18 mouse cellular contexts compared by ENCODE assay signal in genomic region chr13:24634346-24635120, GRCm38 (mm10). TPM values are rescaled to one million over a fixed set of nuclear protein-coding genes. Genes with fewer than 3 reads are reported as not detected.
DNase-seq lines count a peak whose midpoint lies in the region; ATAC-seq and TF ChIP-seq lines count a peak whose summit lies in the region.
"Had no signal": no experiment of that assay in that cellular context is flagged by ENCODE, and none has a peak within 500 bp of the region (broad histone marks: within the 10 kb centered on the region; RNA-seq: fewer than 3 reads in every experiment).

No protein-coding gene starts in this region.

- H3K27ac ChIP-seq in midbrain, embryonic 11.5 days (ENCODE audit: low read depth, low read length), result no peak overlapping the region
- H3K27ac ChIP-seq in midbrain, embryonic 14.5 days (replicated peaks; ENCODE audit: low read depth, low read length), result no peak overlapping the region
- no peak overlapping the region for H3K27ac ChIP-seq in CH12.LX (ENCODE audit: insufficient read depth, low read depth)
- no peak overlapping the region for H3K27ac ChIP-seq in kidney, embryonic 16.5 days (ENCODE audit: low read length)
- H3K27ac ChIP-seq: heart, embryonic 13.5 days; hindbrain, embryonic 12.5 days; midbrain, embryonic 12.5 days had no signal

- H3K4me1 ChIP-seq in midbrain, embryonic 11.5 days (ENCODE audit: control insufficient read depth, insufficient read depth, low read length), result peaks cover 11% of the 10 kb centered on the region; the same call in 1 of the 2 replicates
- H3K4me1 ChIP-seq in midbrain, embryonic 14.5 days (ENCODE audit: control insufficient read depth, insufficient read depth, low read length), result peaks cover 19% of the 10 kb centered on the region
- peaks cover 33 to 83% of the 10 kb centered on the region in 2 experiments for H3K4me1 ChIP-seq in CH12.LX (ENCODE audit: control insufficient read depth in 1 of 2, insufficient read depth in 2 of 2)
- H3K4me1 ChIP-seq in kidney, embryonic 16.5 days (ENCODE audit: insufficient read depth, low read length), result peaks cover 15% of the 10 kb centered on the region

- no peaks in the 10 kb centered on the region; the same call in 1 of the 2 replicates for H3K79me2 ChIP-seq in CH12.LX (replicated peaks; ENCODE audit: control insufficient read depth, extremely low read depth, insufficient read depth, poor library complexity, severe bottlenecking)

- no peak overlapping the region for H3K4me2 ChIP-seq in midbrain, embryonic 11.5 days
- no peak overlapping the region for H3K4me2 ChIP-seq in midbrain, embryonic 14.5 days (ENCODE audit: low read length)
- peak overlapping the region; percentile 91 for H3K4me2 ChIP-seq in CH12.LX (ENCODE audit: insufficient read depth, low read depth, poor library complexity, severe bottlenecking)
- H3K4me2 ChIP-seq in kidney, embryonic 16.5 days (replicated peaks; ENCODE audit: low read depth, low read length), result no peak overlapping the region
- H3K4me2 ChIP-seq: heart, embryonic 13.5 days; hindbrain, embryonic 12.5 days; midbrain, embryonic 12.5 days had no signal

- dilution Hi-C loops in CH12.LX (cut with MboI; ENCODE audit: extremely low pct_ligation_motif_present, extremely low pct_unique_long_range_greater_than_20kb, low sequenced_read_pairs), result no loop called here

- no peaks in the 10 kb centered on the region for H3K36me3 ChIP-seq in midbrain, embryonic 11.5 days (ENCODE audit: control insufficient read depth, insufficient read depth, low read length)
- H3K36me3 ChIP-seq in midbrain, embryonic 14.5 days (ENCODE audit: control insufficient read depth, insufficient read depth, low read length), result no peaks in the 10 kb centered on the region
- peaks cover 0 to 29% of the 10 kb centered on the region in 2 experiments for H3K36me3 ChIP-seq in CH12.LX (replicated peaks in 1 of 2; ENCODE audit: control insufficient read depth in 1 of 2, insufficient read depth in 1 of 2, low read length in 1 of 2)
- H3K36me3 ChIP-seq in kidney, embryonic 16.5 days (ENCODE audit: insufficient read depth, low read length), result no peaks in the 10 kb centered on the region
- H3K36me3 ChIP-seq: heart, embryonic 13.5 days; hindbrain, embryonic 12.5 days; midbrain, embryonic 12.5 days had no signal

- 90% methylated on average over 13 of the region's 13 CpGs for WGBS in midbrain, embryonic 11.5 days
- 87% methylated on average over 13 of the region's 13 CpGs for WGBS in midbrain, embryonic 14.5 days
- 88% methylated on average over 13 of the region's 13 CpGs for WGBS in kidney, embryonic 16.5 days

- TF ChIP-seq EP300 in CH12.LX (IDR thresholded peaks at IDR 0.05; ENCODE audit: low read length), result peak; percentile 81

- in situ Hi-C loops in CH12.LX (cut with MboI; ENCODE audit: low pct_ligation_motif_present, low pct_unique_long_range_greater_than_20kb, low sequenced_read_pairs), result no loop called here

- peaks cover 15% of the 10 kb centered on the region for H3K27me3 ChIP-seq in midbrain, embryonic 11.5 days (ENCODE audit: control insufficient read depth, insufficient read depth, low read length)
- no peaks in the 10 kb centered on the region for H3K27me3 ChIP-seq in midbrain, embryonic 14.5 days (ENCODE audit: control insufficient read depth, insufficient read depth, low read length)
- no peaks in the 10 kb centered on the region for H3K27me3 ChIP-seq in CH12.LX (replicated peaks)
- H3K27me3 ChIP-seq in kidney, embryonic 16.5 days (ENCODE audit: insufficient read depth, low read length), result peaks cover 5% of the 10 kb centered on the region

- H3K9ac ChIP-seq in midbrain, embryonic 11.5 days (ENCODE audit: low read length), result no peak overlapping the region
- no peak overlapping the region for H3K9ac ChIP-seq in midbrain, embryonic 14.5 days (replicated peaks; ENCODE audit: low read length)
- peak overlapping the region; percentile 10 for H3K9ac ChIP-seq in CH12.LX (ENCODE audit: insufficient read depth, low read depth)
- no peak overlapping the region for H3K9ac ChIP-seq in kidney, embryonic 16.5 days (replicated peaks; ENCODE audit: low read length)
- H3K9ac ChIP-seq: heart, embryonic 13.5 days; hindbrain, embryonic 12.5 days; midbrain, embryonic 12.5 days had no signal

- TF ChIP-seq CTCF in CH12.LX (conservative IDR thresholded peaks at IDR 0.05 in 1 of 2, IDR thresholded peaks at IDR 0.05 in 1 of 2; ENCODE audit: low read depth in 2 of 2, low read length in 2 of 2), result no peak

- H3K4me3 ChIP-seq in midbrain, embryonic 11.5 days (ENCODE audit: low read depth, low read length), result no peak overlapping the region
- no peak overlapping the region for H3K4me3 ChIP-seq in midbrain, embryonic 14.5 days (replicated peaks; ENCODE audit: low read depth, low read length)
- H3K4me3 ChIP-seq in CH12.LX (replicated peaks in 1 of 3; ENCODE audit: low read depth in 2 of 3, low read length in 2 of 3, poor library complexity in 1 of 3), result no peak overlapping the region
- no peak overlapping the region for H3K4me3 ChIP-seq in kidney, embryonic 16.5 days (ENCODE audit: low read length)
- H3K4me3 ChIP-seq: heart, embryonic 13.5 days; hindbrain, embryonic 12.5 days; midbrain, embryonic 12.5 days had no signal

- no peak for TF ChIP-seq POLR2A in CH12.LX (IDR thresholded peaks at IDR 0.05; ENCODE audit: low read depth, low read length)

- no peak for ATAC-seq in midbrain, embryonic 11.5 days (ENCODE audit: low FRiP score)
- no peak for ATAC-seq in midbrain, embryonic 14.5 days (ENCODE audit: low FRiP score, low TSS enrichment)
- peak; percentile 38 for ATAC-seq in granulocyte monocyte progenitor cell, adult 5-6 weeks (replicated peaks; ENCODE audit: poor library complexity, severe bottlenecking)
- ATAC-seq in neutrophil, adult 5-6 weeks (ENCODE audit: extremely low read depth, insufficient number of reproducible peaks, low FRiP score, poor library complexity, severe bottlenecking), result peak; percentile 45; the same call in 1 of the 2 replicates
- ATAC-seq in kidney, embryonic 16.5 days (ENCODE audit: low FRiP score, low TSS enrichment), result no peak
- ATAC-seq: forebrain, embryonic 16.5 days; lung, postnatal 0 days had no signal

- DNase-seq in midbrain, embryonic 11.5 days (ENCODE audit: low spot score, missing footprints), result peak; percentile 59
- no peak for DNase-seq in midbrain, embryonic 14.5 days
- DNase-seq in CH12.LX (ENCODE audit: extremely low read depth) (peak; percentile 86), MN1 (ENCODE audit: low spot score) (no peak)
- DNase-seq: adrenal gland, postnatal 10 days; cerebellum, postnatal 36 days; gastrocnemius, postnatal 14 days; kidney, adult 18-20 months; kidney, postnatal 4 days; liver had no signal

- TF ChIP-seq RAD21 in CH12.LX (IDR thresholded peaks at IDR 0.05; ENCODE audit: low read depth, low read length), result no peak; the same call in none of the 2 replicates

- no peaks in the 10 kb centered on the region for H3K9me3 ChIP-seq in midbrain, embryonic 11.5 days (ENCODE audit: control insufficient read depth, low read length)
- H3K9me3 ChIP-seq in midbrain, embryonic 14.5 days (ENCODE audit: control insufficient read depth, low read length), result no peaks in the 10 kb centered on the region
- H3K9me3 ChIP-seq in CH12.LX (replicated peaks; ENCODE audit: low read length), result peaks cover 10% of the 10 kb centered on the region
- H3K9me3 ChIP-seq in kidney, embryonic 16.5 days (ENCODE audit: low read length), result no peaks in the 10 kb centered on the region
- H3K9me3 ChIP-seq: heart, embryonic 13.5 days; hindbrain, embryonic 12.5 days; midbrain, embryonic 12.5 days had no signal

TF ChIP-seq in CH12.LX, 34 proteins besides CTCF, POLR2A, EP300 and RAD21 (continues in another document):
- TF ChIP-seq MAFK (IDR thresholded peaks at IDR 0.05; ENCODE audit: insufficient replicate concordance, low read length) (no peak), SMC3 (IDR thresholded peaks at IDR 0.05; ENCODE audit: low read depth, low read length) (no peak), MAZ (IDR thresholded peaks at IDR 0.05; ENCODE audit: low read depth, low read length) (no peak), TCF12 (IDR thresholded peaks at IDR 0.05; ENCODE audit: low read depth, low read length) (no peak), RCOR1 (conservative IDR thresholded peaks at IDR 0.05; ENCODE audit: low read depth, low read length) (no peak), E2F4 (IDR thresholded peaks at IDR 0.05; ENCODE audit: insufficient replicate concordance, low read depth, low read length) (no peak), ZNF384 (IDR thresholded peaks at IDR 0.05; ENCODE audit: low read depth, low read length) (no peak), SIN3A (IDR thresholded peaks at IDR 0.05; ENCODE audit: low read length) (0 out of 2 replicates have a peak, but pooled peaks have one; percentile 15), PAX5 (IDR thresholded peaks at IDR 0.05; ENCODE audit: low read length) (no peak), UBTF (IDR thresholded peaks at IDR 0.05; ENCODE audit: low read depth, low read length) (no peak), ZMIZ1 (IDR thresholded peaks at IDR 0.05; ENCODE audit: low read depth, low read length) (no peak), CHD1 (IDR thresholded peaks at IDR 0.05; ENCODE audit: low read depth, low read length) (no peak), JUND (conservative IDR thresholded peaks at IDR 0.05; ENCODE audit: low read depth, low read length) (0 out of 2 replicates have a peak, but pooled peaks have one; percentile 55), NELFE (IDR thresholded peaks at IDR 0.05; ENCODE audit: low read depth, low read length) (no peak), HCFC1 (IDR thresholded peaks at IDR 0.05; ENCODE audit: low read depth, low read length) (no peak; the same call in 1 of the 2 replicates), ETS1 (conservative IDR thresholded peaks at IDR 0.05; ENCODE audit: low read depth, low read length) (peak; percentile 71), ZKSCAN1 (IDR thresholded peaks at IDR 0.05; ENCODE audit: borderline replicate concordance, low read depth, low read length) (no peak), USF1 (IDR thresholded peaks at IDR 0.05; ENCODE audit: low read depth, low read length) (no peak), GABPA (IDR thresholded peaks at IDR 0.05; ENCODE audit: insufficient replicate concordance, low read depth, low read length) (no peak), CHD2 (IDR thresholded peaks at IDR 0.05; ENCODE audit: low read length) (no peak)

RNA-seq across cellular contexts. Expression of gene Ripor2, which starts 52.5 kb away (rescaled TPM):
- 9.2 and 11.1 TPM in 2 replicates for polyA plus RNA-seq in midbrain, embryonic 11.5 days (2014; fragmentation: Nextera tagmentation; extraction: Ambion mirVana)
- polyA plus RNA-seq in midbrain, embryonic 14.5 days (2014; fragmentation: Nextera tagmentation; extraction: Ambion mirVana), result 31.2 and 33.4 TPM in 2 replicates
- total RNA-seq in CH12.LX (2012; rRNA removed), result 7.1 and 8.6 TPM in 2 replicates
- total RNA-seq in CH12.LX (2014; rRNA removed), result 9.3 and 10.0 TPM in 2 replicates
- polyA plus RNA-seq in CH12.LX (2012; ENCODE audit: insufficient read length, low read depth), result 9.5 and 10.9 TPM in 2 replicates
- total RNA-seq in granulocyte monocyte progenitor cell, adult 5-6 weeks (2014; fragmentation: Nextera tagmentation), result 41.1 and 65.7 TPM in 2 replicates
- 27.8 and 33.5 TPM in 2 replicates for total RNA-seq in granulocyte monocyte progenitor cell, adult 5-6 weeks (2017)
- total RNA-seq in neutrophil, adult 5-6 weeks (2017), result 585 and 610 TPM in 2 replicates
- 2.1 and 2.7 TPM in 2 replicates for polyA plus RNA-seq in kidney, embryonic 16.5 days (2015; fragmentation: Nextera tagmentation; extraction: Ambion mirVana)

Comparison
In these comparisons a context has a peak if more than half of its experiments do, and no peak if none do; other contexts are left out.
1. DNase-seq: peak in midbrain, embryonic 11.5 days (single experiment) and CH12.LX (single experiment); none in midbrain, embryonic 14.5 days (single experiment) and MN1 (single experiment).
2. ATAC-seq: peak in granulocyte monocyte progenitor cell, adult 5-6 weeks (single experiment) and neutrophil, adult 5-6 weeks (single experiment); none in midbrain, embryonic 11.5 days (single experiment), midbrain, embryonic 14.5 days (single experiment) and kidney, embryonic 16.5 days (single experiment).